In genomic region chr9:39708958-39709357, GRCm38 (mm10) we compare ENCODE assay signal across 13 mouse cellular contexts. TPM values are rescaled to one million over a fixed set of nuclear protein-coding genes. Genes with fewer than 3 reads are reported as not detected.
DNase-seq lines count a peak whose midpoint lies in the region; ATAC-seq and TF ChIP-seq lines count a peak whose summit lies in the region.
"Had no signal": no experiment of that assay in that cellular context is flagged by ENCODE, and none has a peak within 500 bp of the region (broad histone marks: within the 10 kb centered on the region; RNA-seq: fewer than 3 reads in every experiment).

No protein-coding gene starts in this region.

- no peak overlapping the region for H3K27ac ChIP-seq in liver, postnatal 0 days (ENCODE audit: low read depth)
- H3K27ac ChIP-seq: embryonic facial prominence, embryonic 12.5 days; hindbrain, embryonic 13.5 days; macrophage had no signal

- H3K9ac ChIP-seq in liver, postnatal 0 days (replicated peaks), result no peak overlapping the region
- H3K9ac ChIP-seq: embryonic facial prominence, embryonic 12.5 days; hindbrain, embryonic 13.5 days had no signal

- no peaks in the 10 kb centered on the region for H3K36me3 ChIP-seq in liver, postnatal 0 days (replicated peaks; ENCODE audit: insufficient read depth, low read length)
- H3K36me3 ChIP-seq: embryonic facial prominence, embryonic 12.5 days; hindbrain, embryonic 13.5 days had no signal

- H3K9me3 ChIP-seq in liver, postnatal 0 days (ENCODE audit: low read length), result no peaks in the 10 kb centered on the region
- H3K9me3 ChIP-seq: embryonic facial prominence, embryonic 12.5 days; hindbrain, embryonic 13.5 days had no signal

- no peaks in the 10 kb centered on the region for H3K4me1 ChIP-seq in liver, postnatal 0 days (ENCODE audit: insufficient read depth)
- H3K4me1 ChIP-seq: embryonic facial prominence, embryonic 12.5 days; hindbrain, embryonic 13.5 days had no signal

- no peak for ATAC-seq in liver, postnatal 0 days

- 53% methylated on average over 3 of the region's 3 CpGs for WGBS in liver, postnatal 0 days (ENCODE audit: insufficient replicate concordance)

- peak; percentile 5 for DNase-seq in adrenal gland, postnatal 10 days
- DNase-seq in adrenal gland, postnatal 25 days, result no peak
- peak; percentile 12 for DNase-seq in liver
- DNase-seq in liver, postnatal 0 days, result no peak
- peak; percentile 1 to 4 for DNase-seq in heart, adult 9 months (ENCODE audit: low spot score in 2 of 2)
- peak; percentile 55 for DNase-seq in kidney, postnatal 14 days
- no peak for DNase-seq in frontal cortex, adult 2 months (ENCODE audit: extremely low spot score in 1 of 2, low spot score in 1 of 2)
- no peak for DNase-seq in left cerebral cortex, adult 18-20 months (ENCODE audit: low spot score in 2 of 2)
- DNase-seq: thymus, postnatal 14 days had no signal

- TF ChIP-seq EP300 in liver, postnatal 0 days (IDR thresholded peaks at IDR 0.05; ENCODE audit: low read depth), result no peak

- H3K4me2 ChIP-seq in liver, postnatal 0 days (ENCODE audit: low read depth, low read length), result no peak overlapping the region
- H3K4me2 ChIP-seq: embryonic facial prominence, embryonic 12.5 days; hindbrain, embryonic 13.5 days had no signal

- no peak for TF ChIP-seq CTCF in liver, postnatal 0 days (IDR thresholded peaks at IDR 0.05; ENCODE audit: low read depth)

- no peaks in the 10 kb centered on the region for H3K27me3 ChIP-seq in liver, postnatal 0 days (ENCODE audit: insufficient read depth, low read length)
- H3K27me3 ChIP-seq: embryonic facial prominence, embryonic 12.5 days; hindbrain, embryonic 13.5 days had no signal

- H3K4me3 ChIP-seq in liver, postnatal 0 days (ENCODE audit: low read depth, low read length), result no peak overlapping the region
- H3K4me3 ChIP-seq: embryonic facial prominence, embryonic 12.5 days; hindbrain, embryonic 13.5 days had no signal

RNA-seq across cellular contexts. Expression of gene Olfr149, which starts 2.0 kb away (rescaled TPM):
- total RNA-seq in adrenal gland, postnatal 10 days (2021), result not detected
- total RNA-seq in adrenal gland, postnatal 25 days (2021), result not detected in 2 replicates
- not detected in 2 replicates for polyA plus RNA-seq in liver, postnatal 0 days (2015; fragmentation: Nextera tagmentation; extraction: Ambion mirVana)
- not detected in 2 replicates for polyA plus RNA-seq in frontal cortex, adult 2 months (2012; rRNA removed)
- total RNA-seq in left cerebral cortex, adult 18-20 months (2021), result not detected
- total RNA-seq: ES-E14 had no signal
- polyA plus RNA-seq: embryonic facial prominence, embryonic 12.5 days; hindbrain, embryonic 13.5 days; macrophage had no signal

RNA-seq across cellular contexts. Expression of gene Olfr965, which starts 2.2 kb away (rescaled TPM):
- total RNA-seq in adrenal gland, postnatal 10 days (2021), result not detected
- total RNA-seq in adrenal gland, postnatal 25 days (2021), result not detected in 2 replicates
- not detected in 2 replicates for polyA plus RNA-seq in liver, postnatal 0 days (2015; fragmentation: Nextera tagmentation; extraction: Ambion mirVana)
- polyA plus RNA-seq in frontal cortex, adult 2 months (2012; rRNA removed), result 0.11 TPM in 1 of 2 replicates, not detected in the other
- not detected for total RNA-seq in left cerebral cortex, adult 18-20 months (2021)
- total RNA-seq: ES-E14 had no signal
- polyA plus RNA-seq: embryonic facial prominence, embryonic 12.5 days; hindbrain, embryonic 13.5 days; macrophage had no signal

RNA-seq across cellular contexts. Expression of gene Olfr150, which starts 21.8 kb away (rescaled TPM):
- not detected for total RNA-seq in adrenal gland, postnatal 10 days (2021)
- not detected in 2 replicates for total RNA-seq in adrenal gland, postnatal 25 days (2021)
- not detected in 2 replicates for polyA plus RNA-seq in liver, postnatal 0 days (2015; fragmentation: Nextera tagmentation; extraction: Ambion mirVana)
- polyA plus RNA-seq in frontal cortex, adult 2 months (2012; rRNA removed), result not detected in 2 replicates
- not detected for total RNA-seq in left cerebral cortex, adult 18-20 months (2021)
- total RNA-seq: ES-E14 had no signal
- polyA plus RNA-seq: embryonic facial prominence, embryonic 12.5 days; hindbrain, embryonic 13.5 days; macrophage had no signal

RNA-seq across cellular contexts. Expression of gene Olfr967, which starts 37.1 kb away (rescaled TPM):
- not detected for total RNA-seq in adrenal gland, postnatal 10 days (2021)
- total RNA-seq in adrenal gland, postnatal 25 days (2021), result not detected in 2 replicates
- polyA plus RNA-seq in liver, postnatal 0 days (2015; fragmentation: Nextera tagmentation; extraction: Ambion mirVana), result not detected in 2 replicates
- not detected in 2 replicates for polyA plus RNA-seq in frontal cortex, adult 2 months (2012; rRNA removed)
- not detected for total RNA-seq in left cerebral cortex, adult 18-20 months (2021)
- total RNA-seq: ES-E14 had no signal
- polyA plus RNA-seq: embryonic facial prominence, embryonic 12.5 days; hindbrain, embryonic 13.5 days; macrophage had no signal

RNA-seq across cellular contexts. Expression of gene Olfr963, which starts 42.0 kb away (rescaled TPM):
- total RNA-seq in adrenal gland, postnatal 10 days (2021), result not detected
- total RNA-seq in adrenal gland, postnatal 25 days (2021), result not detected in 2 replicates
- not detected in 2 replicates for polyA plus RNA-seq in liver, postnatal 0 days (2015; fragmentation: Nextera tagmentation; extraction: Ambion mirVana)
- polyA plus RNA-seq in frontal cortex, adult 2 months (2012; rRNA removed), result not detected in 2 replicates
- total RNA-seq in left cerebral cortex, adult 18-20 months (2021), result not detected
- total RNA-seq: ES-E14 had no signal
- polyA plus RNA-seq: embryonic facial prominence, embryonic 12.5 days; hindbrain, embryonic 13.5 days; macrophage had no signal

Comparison
In these comparisons a context has a peak if more than half of its experiments do, and no peak if none do; other contexts are left out.
1. DNase-seq: peak in adrenal gland, postnatal 10 days (single experiment), liver (single experiment), heart, adult 9 months (2 of 2) and kidney, postnatal 14 days (single experiment); none in adrenal gland, postnatal 25 days (single experiment), liver, postnatal 0 days (single experiment), frontal cortex, adult 2 months (0 of 2) and left cerebral cortex, adult 18-20 months (0 of 2).